Mouse (Mus musculus): Measurements from ENCODE around the gene Cox20. TPM values are rescaled to one million over a fixed set of nuclear protein-coding genes. Genes with fewer than 3 reads are reported as not detected.
"Not testable (repeated sequence)": the region's sequence is repeated elsewhere in the genome, so short reads cannot be mapped to it uniquely, and the experiment has no call there.

Gene Cox20
- polyA plus RNA-seq, 1 experiment from 2014 or later = 146 TPM

GRCm38 (mm10) chr1:178341435-178341834 lies 22.5 kb downstream of the Cox20 start:
- H3K4me1 ChIP-seq (replicated peaks; ENCODE audit: control insufficient read depth, insufficient read depth) = no peaks in the 10 kb centered on the region
- no peak for DNase-seq (ENCODE audit: low spot score)
- TF ChIP-seq CTCF (IDR thresholded peaks at IDR 0.05; ENCODE audit: low read depth) (no peak), EP300 (optimal IDR thresholded peaks at IDR 0.05) (no peak)
- 84% methylated on average over 3 of the region's 3 CpGs for WGBS
- ATAC-seq (ENCODE audit: low FRiP score, low TSS enrichment) = no peak
- no peak overlapping the region for H3K27ac ChIP-seq (replicated peaks)
- no peak overlapping the region for H3K4me3 ChIP-seq (ENCODE audit: low read depth, low read length)
- H3K9ac ChIP-seq (ENCODE audit: low read length) = no peak overlapping the region
- H3K36me3 ChIP-seq (ENCODE audit: control insufficient read depth, insufficient read depth, low read length) = no peaks in the 10 kb centered on the region
- H3K4me2 ChIP-seq (replicated peaks; ENCODE audit: low read depth) = no peak overlapping the region
- no peaks in the 10 kb centered on the region for H3K9me3 ChIP-seq (ENCODE audit: control insufficient read depth, low read length)
- no peaks in the 10 kb centered on the region for H3K27me3 ChIP-seq (ENCODE audit: control insufficient read depth, insufficient read depth, low read length)

GRCm38 (mm10) chr1:178342063-178342462 lies 23.1 kb downstream of the Cox20 start:
- H3K27me3 ChIP-seq (ENCODE audit: control insufficient read depth, insufficient read depth, low read length) = no peaks in the 10 kb centered on the region
- H3K4me3 ChIP-seq (ENCODE audit: low read depth, low read length) = no peak overlapping the region
- 52% methylated on average over 1 of the region's 1 CpGs for WGBS
- H3K9me3 ChIP-seq (ENCODE audit: control insufficient read depth, low read length) = no peaks in the 10 kb centered on the region
- DNase-seq (ENCODE audit: low spot score) (no peak), ATAC-seq (ENCODE audit: low FRiP score, low TSS enrichment) (no peak)
- H3K4me2 ChIP-seq (replicated peaks; ENCODE audit: low read depth) = no peak overlapping the region
- TF ChIP-seq EP300 (optimal IDR thresholded peaks at IDR 0.05) (no peak), CTCF (IDR thresholded peaks at IDR 0.05; ENCODE audit: low read depth) (no peak)
- no peak overlapping the region for H3K27ac ChIP-seq (replicated peaks)
- no peaks in the 10 kb centered on the region for H3K36me3 ChIP-seq (ENCODE audit: control insufficient read depth, insufficient read depth, low read length)
- no peaks in the 10 kb centered on the region for H3K4me1 ChIP-seq (replicated peaks; ENCODE audit: control insufficient read depth, insufficient read depth)
- H3K9ac ChIP-seq (ENCODE audit: low read length) = no peak overlapping the region

DNA sequence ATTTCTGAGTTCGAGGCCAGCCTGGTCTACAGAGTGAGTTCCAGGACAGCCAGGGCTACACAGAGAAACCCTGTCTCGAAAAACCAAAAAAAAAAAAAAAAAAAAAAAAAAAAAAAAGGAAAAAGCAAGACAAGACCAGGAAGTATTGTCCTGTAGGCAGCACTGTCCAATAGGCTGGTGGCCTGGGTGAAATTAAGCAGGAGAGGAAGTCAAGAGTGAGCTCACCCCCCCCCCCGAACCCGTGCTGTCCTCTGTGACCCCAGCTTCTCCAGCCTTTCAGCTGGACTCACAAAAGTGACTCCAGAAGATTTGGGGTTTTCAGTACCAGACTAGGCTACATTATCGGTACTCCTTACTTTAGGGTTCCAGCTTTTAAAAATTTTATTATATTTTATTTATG lies 23.7 kb downstream of the Cox20 start:
- no peak for DNase-seq (ENCODE audit: low spot score)

DNA sequence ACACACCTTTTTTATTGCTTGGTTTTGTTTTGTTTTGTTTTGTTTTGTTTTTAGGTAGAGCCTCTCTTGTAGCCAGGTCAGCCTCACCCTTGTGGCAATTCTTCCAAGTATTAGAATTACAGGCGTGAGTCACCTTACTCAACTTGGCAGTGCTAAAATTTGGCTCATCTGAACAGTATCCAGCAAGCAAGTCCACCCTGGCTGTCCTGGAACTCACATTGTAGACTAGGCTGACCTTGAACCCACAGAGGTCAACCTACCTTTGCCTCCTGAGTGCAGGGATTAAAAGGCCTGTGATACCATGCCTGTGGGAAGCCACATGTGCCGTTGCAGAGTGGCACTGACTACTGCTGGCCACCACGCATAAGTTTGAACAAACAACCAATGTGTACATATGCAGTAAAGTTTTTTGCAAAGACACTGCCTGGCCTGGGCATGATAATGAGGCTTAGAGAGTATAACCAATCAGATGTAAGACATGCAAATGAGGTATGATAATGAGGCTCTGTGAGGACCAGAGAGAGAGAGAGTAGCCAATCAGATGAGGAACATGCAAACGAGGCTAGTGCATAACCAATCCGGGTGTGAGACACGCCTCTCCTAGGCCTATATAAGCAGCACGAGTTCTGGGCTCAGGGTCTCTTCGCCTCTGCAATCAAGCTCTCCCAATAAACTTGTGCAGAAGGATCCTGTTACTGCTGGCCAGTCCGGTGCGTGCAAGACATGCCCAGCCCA lies 25.3 kb downstream of the Cox20 start:
- not testable (repeated sequence) for H3K9ac ChIP-seq (ENCODE audit: low read length); H3K36me3 ChIP-seq (ENCODE audit: control insufficient read depth, insufficient read depth, low read length); DNase-seq (ENCODE audit: low spot score); H3K27me3 ChIP-seq (ENCODE audit: control insufficient read depth, insufficient read depth, low read length); H3K27ac ChIP-seq (replicated peaks); H3K4me1 ChIP-seq (replicated peaks; ENCODE audit: control insufficient read depth, insufficient read depth); H3K4me3 ChIP-seq (ENCODE audit: low read depth, low read length); ATAC-seq (ENCODE audit: low FRiP score, low TSS enrichment); H3K9me3 ChIP-seq (ENCODE audit: control insufficient read depth, low read length); H3K4me2 ChIP-seq (replicated peaks; ENCODE audit: low read depth)
- WGBS = 84% methylated on average over 10 of the region's 10 CpGs

More for the DNA sequence above, 23.7 kb downstream of the Cox20 start:
- no peak for ATAC-seq (ENCODE audit: low FRiP score, low TSS enrichment)
- H3K36me3 ChIP-seq (ENCODE audit: control insufficient read depth, insufficient read depth, low read length) = no peaks in the 10 kb centered on the region
- H3K9me3 ChIP-seq (ENCODE audit: control insufficient read depth, low read length) = no peaks in the 10 kb centered on the region
- no peak for TF ChIP-seq EP300 (optimal IDR thresholded peaks at IDR 0.05)
- TF ChIP-seq CTCF (IDR thresholded peaks at IDR 0.05; ENCODE audit: low read depth) = no peak
- no peak overlapping the region for H3K9ac ChIP-seq (ENCODE audit: low read length)
- H3K4me1 ChIP-seq (replicated peaks; ENCODE audit: control insufficient read depth, insufficient read depth) = no peaks in the 10 kb centered on the region
- H3K4me3 ChIP-seq (ENCODE audit: low read depth, low read length) = no peak overlapping the region
- no peak overlapping the region for H3K4me2 ChIP-seq (replicated peaks; ENCODE audit: low read depth)
- H3K27ac ChIP-seq (replicated peaks) = no peak overlapping the region
- WGBS = 80% methylated on average over 4 of the region's 5 CpGs
- no peaks in the 10 kb centered on the region for H3K27me3 ChIP-seq (ENCODE audit: control insufficient read depth, insufficient read depth, low read length)

DNA sequence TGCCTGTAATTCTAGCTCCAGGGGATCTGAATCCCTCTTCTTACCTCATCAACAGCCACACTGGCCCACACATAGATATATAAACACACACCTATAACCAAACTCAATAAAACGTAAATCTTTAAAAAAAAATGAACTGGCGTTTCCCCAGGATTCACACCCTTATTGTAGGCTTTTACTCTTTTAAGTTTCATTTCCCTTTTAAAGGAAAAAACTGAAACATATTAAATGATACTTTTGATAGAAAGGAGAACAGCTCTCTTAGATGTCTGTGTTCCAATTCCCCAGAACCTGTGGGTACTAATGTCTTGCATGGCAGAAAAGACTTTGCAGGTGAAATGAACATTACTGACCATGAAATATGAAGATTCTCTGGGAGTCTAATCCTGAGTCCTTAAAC lies 31.9 kb downstream of the Cox20 start:
- Histone ChIP-seq H3K27me3 (ENCODE audit: control insufficient read depth, insufficient read depth, low read length) (no peaks in the 10 kb centered on the region), H3K27ac (replicated peaks) (no peak overlapping the region), H3K36me3 (ENCODE audit: control insufficient read depth, insufficient read depth, low read length) (no peaks in the 10 kb centered on the region), H3K9me3 (ENCODE audit: control insufficient read depth, low read length) (no peaks in the 10 kb centered on the region), H3K4me2 (replicated peaks; ENCODE audit: low read depth) (no peak overlapping the region), H3K4me3 (ENCODE audit: low read depth, low read length) (no peak overlapping the region), H3K9ac (ENCODE audit: low read length) (no peak overlapping the region), H3K4me1 (replicated peaks; ENCODE audit: control insufficient read depth, insufficient read depth) (no peaks in the 10 kb centered on the region)
- DNase-seq (ENCODE audit: low spot score) (no peak), ATAC-seq (ENCODE audit: low FRiP score, low TSS enrichment) (no peak)
- 89% methylated on average over 2 of the region's 2 CpGs for WGBS
- no peak for TF ChIP-seq CTCF (IDR thresholded peaks at IDR 0.05; ENCODE audit: low read depth)
- no peak for TF ChIP-seq EP300 (optimal IDR thresholded peaks at IDR 0.05)

- no peaks in the 10 kb centered on the region for H3K27me3 ChIP-seq (ENCODE audit: control insufficient read depth, insufficient read depth, low read length)
- DNase-seq (ENCODE audit: low spot score) (no peak), ATAC-seq (ENCODE audit: low FRiP score, low TSS enrichment) (no peak)
- no peak overlapping the region for H3K4me2 ChIP-seq (replicated peaks; ENCODE audit: low read depth)
- H3K9me3 ChIP-seq (ENCODE audit: control insufficient read depth, low read length) = no peaks in the 10 kb centered on the region
- H3K36me3 ChIP-seq (ENCODE audit: control insufficient read depth, insufficient read depth, low read length) = no peaks in the 10 kb centered on the region
- no peak overlapping the region for H3K4me3 ChIP-seq (ENCODE audit: low read depth, low read length)
- no peak for TF ChIP-seq EP300 (optimal IDR thresholded peaks at IDR 0.05)
- TF ChIP-seq CTCF (IDR thresholded peaks at IDR 0.05; ENCODE audit: low read depth) = peak; percentile 54
- H3K9ac ChIP-seq (ENCODE audit: low read length) = no peak overlapping the region
- no peak overlapping the region for H3K27ac ChIP-seq (replicated peaks)
- no peaks in the 10 kb centered on the region for H3K4me1 ChIP-seq (replicated peaks; ENCODE audit: control insufficient read depth, insufficient read depth)
Observed at GRCm38 (mm10) chr1:178351643-178352042, 32.7 kb downstream of the Cox20 start.
